ENCODE assay signal across 26 mouse cellular contexts in the genomic region with DNA sequence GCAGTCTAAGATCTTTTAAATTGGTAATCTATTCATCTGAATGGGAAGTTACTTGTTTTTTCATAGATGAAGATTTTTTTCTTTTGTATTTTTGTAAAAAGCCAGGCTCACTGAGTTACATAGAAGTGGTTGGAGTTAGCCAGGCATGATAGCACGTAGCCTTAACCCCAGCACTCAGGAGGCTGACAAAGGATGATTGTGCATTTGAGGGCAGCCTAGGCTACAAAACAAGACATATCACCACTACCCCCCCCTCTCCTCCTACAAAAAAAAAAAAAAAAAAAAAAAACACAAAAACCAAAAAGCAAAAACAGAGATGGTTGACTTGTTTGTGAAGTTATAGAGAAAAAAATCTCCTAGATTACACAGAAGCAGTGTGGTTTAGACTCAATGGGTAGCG.
"Had no signal": no experiment of that assay in that cellular context is flagged by ENCODE, and none has a peak within 500 bp of the region (broad histone marks: within the 10 kb centered on the region; RNA-seq: fewer than 3 reads in every experiment).

No protein-coding gene starts in this region.

- H3K27ac ChIP-seq: heart, adult 2 months; heart, embryonic 13.5 days; heart, embryonic 15.5 days; hindbrain, embryonic 13.5 days; hindbrain, embryonic 15.5 days; hindbrain, postnatal 0 days; kidney, embryonic 15.5 days; kidney, postnatal 0 days; limb, embryonic 13.5 days; limb, embryonic 15.5 days; liver, embryonic 13.5 days had no signal

- H3K9ac ChIP-seq: heart, embryonic 13.5 days; heart, embryonic 15.5 days; hindbrain, embryonic 13.5 days; hindbrain, embryonic 15.5 days; kidney, embryonic 15.5 days; limb, embryonic 13.5 days; limb, embryonic 15.5 days; liver, embryonic 13.5 days had no signal

- H3K9me3 ChIP-seq: heart, embryonic 13.5 days; heart, embryonic 15.5 days; hindbrain, embryonic 13.5 days; hindbrain, embryonic 15.5 days; kidney, embryonic 15.5 days; limb, embryonic 13.5 days; limb, embryonic 15.5 days; liver, embryonic 13.5 days had no signal

- H3K27me3 ChIP-seq: heart, embryonic 13.5 days; heart, embryonic 15.5 days; hindbrain, embryonic 13.5 days; hindbrain, embryonic 15.5 days; kidney, embryonic 15.5 days; limb, embryonic 13.5 days; limb, embryonic 15.5 days; liver, embryonic 13.5 days had no signal

- H3K36me3 ChIP-seq: heart, embryonic 13.5 days; heart, embryonic 15.5 days; hindbrain, embryonic 13.5 days; hindbrain, embryonic 15.5 days; kidney, embryonic 15.5 days; limb, embryonic 13.5 days; limb, embryonic 15.5 days; liver, embryonic 13.5 days had no signal

- H3K4me2 ChIP-seq: heart, embryonic 11.5 days; heart, embryonic 13.5 days; heart, embryonic 15.5 days; hindbrain, embryonic 13.5 days; hindbrain, embryonic 15.5 days; kidney, embryonic 15.5 days; limb, embryonic 13.5 days; limb, embryonic 15.5 days; liver, embryonic 13.5 days had no signal

- DNase-seq: gastrocnemius, postnatal 14 days; gastrocnemius, postnatal 36 days; heart, adult 11 months; heart, adult 2 months; heart, postnatal 14 days; heart, postnatal 36 days; kidney, adult 11 months; kidney, adult 2 months; kidney, adult 9 months; kidney, postnatal 14 days; kidney, postnatal 36 days; layer of hippocampus, adult 9-11 months; layer of hippocampus, postnatal 36 days; left cerebral cortex, postnatal 4 days; liver, embryonic 13.5 days had no signal

- H3K4me3 ChIP-seq: heart, adult 2 months; heart, embryonic 13.5 days; heart, embryonic 15.5 days; hindbrain, embryonic 13.5 days; hindbrain, embryonic 15.5 days; kidney, embryonic 15.5 days; limb, embryonic 13.5 days; limb, embryonic 15.5 days; liver, embryonic 13.5 days had no signal

- H3K4me1 ChIP-seq: liver, embryonic 13.5 days had no signal

- ATAC-seq: hindbrain, postnatal 0 days; intestine, embryonic 16.5 days had no signal
